Mouse (Mus musculus): ENCODE measurements around the gene Ednra. TPM values are rescaled to one million over a fixed set of nuclear protein-coding genes. Genes with fewer than 3 reads are reported as not detected.
"Not testable (repeated sequence)": the region's sequence is repeated elsewhere in the genome, so short reads cannot be mapped to it uniquely, and the experiment has no call there.

Ednra gene
- polyA plus RNA-seq, 1 experiment from 2014 or later: 28.6 TPM

- no peak overlapping the region for H3K9ac ChIP-seq (replicated peaks; ENCODE audit: low read length)
- no peaks in the 10 kb centered on the region for H3K9me3 ChIP-seq (ENCODE audit: low read length)
- no peak overlapping the region for H3K4me3 ChIP-seq (ENCODE audit: low read length)
- peak; percentile 31; the same call in 1 of the 2 replicates for ATAC-seq (ENCODE audit: low FRiP score, low TSS enrichment)
- no peak overlapping the region for H3K4me2 ChIP-seq (replicated peaks; ENCODE audit: low read depth, low read length)
- 39% methylated on average over 5 of the region's 5 CpGs for WGBS
- no peaks in the 10 kb centered on the region for H3K36me3 ChIP-seq (ENCODE audit: insufficient read depth, low read length)
- no peak overlapping the region for H3K27ac ChIP-seq (ENCODE audit: low read length)
- 0 out of 2 replicates have a peak, but pooled peaks cover 7% of the 10 kb centered on the region for H3K4me1 ChIP-seq (ENCODE audit: insufficient read depth, low read length)
- no peaks in the 10 kb centered on the region for H3K27me3 ChIP-seq (ENCODE audit: insufficient read depth, low read length)
Observed at GRCm38 (mm10) chr8:77695486-77696058, 28.7 kb downstream of the Ednra start.

GRCm38 (mm10) chr8:77695070-77695469, 29.2 kb downstream of the Ednra start:
- Histone ChIP-seq H3K9ac (replicated peaks; ENCODE audit: low read length) (no peak overlapping the region), H3K36me3 (ENCODE audit: insufficient read depth, low read length) (no peaks in the 10 kb centered on the region), H3K9me3 (ENCODE audit: low read length) (no peaks in the 10 kb centered on the region), H3K4me3 (ENCODE audit: low read length) (no peak overlapping the region), H3K27me3 (ENCODE audit: insufficient read depth, low read length) (no peaks in the 10 kb centered on the region), H3K4me2 (replicated peaks; ENCODE audit: low read depth, low read length) (no peak overlapping the region), H3K4me1 (ENCODE audit: insufficient read depth, low read length) (0 out of 2 replicates have a peak, but pooled peaks cover 7% of the 10 kb centered on the region), H3K27ac (ENCODE audit: low read length) (no peak overlapping the region)
- ATAC-seq (ENCODE audit: low FRiP score, low TSS enrichment): peak; percentile 15; the same call in 1 of the 2 replicates
- WGBS: 41% methylated on average over 3 of the region's 3 CpGs

- no peak for ATAC-seq (ENCODE audit: low FRiP score, low TSS enrichment)
- H3K27ac ChIP-seq (ENCODE audit: low read length): no peak overlapping the region
- H3K4me3 ChIP-seq (ENCODE audit: low read length): no peak overlapping the region
- WGBS: 85% methylated on average over 4 of the region's 4 CpGs
- no peak overlapping the region for H3K9ac ChIP-seq (replicated peaks; ENCODE audit: low read length)
- no peak overlapping the region for H3K4me2 ChIP-seq (replicated peaks; ENCODE audit: low read depth, low read length)
- 0 out of 2 replicates have a peak, but pooled peaks cover 7% of the 10 kb centered on the region for H3K4me1 ChIP-seq (ENCODE audit: insufficient read depth, low read length)
- no peaks in the 10 kb centered on the region for H3K9me3 ChIP-seq (ENCODE audit: low read length)
- no peaks in the 10 kb centered on the region for H3K27me3 ChIP-seq (ENCODE audit: insufficient read depth, low read length)
- no peaks in the 10 kb centered on the region for H3K36me3 ChIP-seq (ENCODE audit: insufficient read depth, low read length)
Observed at GRCm38 (mm10) chr8:77694588-77694987, 29.7 kb downstream of the Ednra start.

DNA sequence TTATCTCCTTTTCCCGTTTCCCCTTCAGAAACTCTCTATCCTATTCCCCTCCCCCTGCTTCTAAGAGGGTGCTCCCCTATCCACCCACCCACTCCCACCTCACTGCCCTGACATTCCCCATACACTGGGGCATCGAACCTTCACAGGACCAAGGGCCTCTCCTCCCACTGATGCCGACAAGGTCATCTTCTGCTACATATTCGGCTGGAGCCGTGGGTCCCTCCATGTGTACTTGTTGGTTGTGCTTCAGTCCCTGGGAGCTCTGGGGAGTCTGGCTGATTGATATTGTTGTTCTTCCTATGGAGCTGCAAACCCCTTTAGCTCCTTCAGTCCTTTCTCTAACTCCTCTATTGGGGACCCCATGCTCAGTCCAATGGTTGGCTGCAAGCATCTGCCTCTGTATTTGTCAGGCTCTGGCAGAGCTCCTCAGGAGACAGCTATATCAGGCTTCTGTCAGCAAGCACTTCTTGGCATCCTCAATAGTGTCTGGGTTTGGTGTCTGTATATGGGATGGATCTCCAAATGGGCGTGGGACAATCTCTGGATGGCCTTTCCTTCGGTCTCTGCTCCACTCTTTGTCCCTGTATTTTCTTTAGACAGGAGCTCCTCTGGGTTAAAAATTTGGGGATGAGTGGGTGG, 34.7 kb downstream of the Ednra start:
- H3K9me3 ChIP-seq (ENCODE audit: low read length); ATAC-seq (ENCODE audit: low FRiP score, low TSS enrichment); H3K36me3 ChIP-seq (ENCODE audit: insufficient read depth, low read length); H3K4me2 ChIP-seq (replicated peaks; ENCODE audit: low read depth, low read length); H3K4me3 ChIP-seq (ENCODE audit: low read length); H3K27me3 ChIP-seq (ENCODE audit: insufficient read depth, low read length); H3K4me1 ChIP-seq (ENCODE audit: insufficient read depth, low read length); H3K27ac ChIP-seq (ENCODE audit: low read length); H3K9ac ChIP-seq (replicated peaks; ENCODE audit: low read length): not testable (repeated sequence)
- 78% methylated on average over 7 of the region's 7 CpGs for WGBS

- H3K9ac ChIP-seq (replicated peaks; ENCODE audit: low read length): no peak overlapping the region
- H3K27me3 ChIP-seq (ENCODE audit: insufficient read depth, low read length): no peaks in the 10 kb centered on the region
- H3K36me3 ChIP-seq (ENCODE audit: insufficient read depth, low read length): no peaks in the 10 kb centered on the region
- no peak overlapping the region for H3K27ac ChIP-seq (ENCODE audit: low read length)
- H3K4me2 ChIP-seq (replicated peaks; ENCODE audit: low read depth, low read length): no peak overlapping the region
- no peak for ATAC-seq (ENCODE audit: low FRiP score, low TSS enrichment)
- WGBS: 83% methylated on average over 5 of the region's 5 CpGs
- H3K4me1 ChIP-seq (ENCODE audit: insufficient read depth, low read length): no peaks in the 10 kb centered on the region
- H3K4me3 ChIP-seq (ENCODE audit: low read length): no peak overlapping the region
- no peaks in the 10 kb centered on the region for H3K9me3 ChIP-seq (ENCODE audit: low read length)
Observed at GRCm38 (mm10) chr8:77688978-77689377, 35.3 kb downstream of the Ednra start.

DNA sequence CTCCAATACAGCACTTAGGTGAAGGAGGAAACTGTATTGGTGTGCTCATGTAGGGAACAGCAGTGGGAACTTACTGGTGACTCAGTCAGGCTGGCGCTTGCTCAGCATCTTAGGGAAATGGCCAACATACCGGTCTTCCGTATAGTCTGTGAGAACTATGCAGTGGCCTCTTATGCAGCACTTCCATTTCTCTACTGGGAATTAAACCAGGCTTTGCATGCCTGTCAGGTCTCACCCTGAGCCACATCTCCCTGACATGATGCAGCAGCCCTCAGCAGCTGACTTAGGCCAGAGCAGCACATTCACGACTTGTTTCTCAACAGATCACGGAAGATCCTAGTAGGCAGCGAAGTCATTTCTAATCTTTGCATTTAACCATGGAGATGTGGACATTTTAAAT, 39.9 kb downstream of the Ednra start:
- no peak overlapping the region for H3K27ac ChIP-seq (ENCODE audit: low read length)

GRCm38 (mm10) chr8:77683356-77684106, 40.7 kb downstream of the Ednra start:
- no peaks in the 10 kb centered on the region for H3K9me3 ChIP-seq (ENCODE audit: low read length)
- H3K9ac ChIP-seq (replicated peaks; ENCODE audit: low read length): no peak overlapping the region
- H3K4me1 ChIP-seq (ENCODE audit: insufficient read depth, low read length): peaks cover 13% of the 10 kb centered on the region; the same call in 1 of the 2 replicates
- no peak overlapping the region for H3K4me3 ChIP-seq (ENCODE audit: low read length)
- ATAC-seq (ENCODE audit: low FRiP score, low TSS enrichment): no peak
- no peak overlapping the region for H3K4me2 ChIP-seq (replicated peaks; ENCODE audit: low read depth, low read length)
- no peaks in the 10 kb centered on the region for H3K27me3 ChIP-seq (ENCODE audit: insufficient read depth, low read length)
- WGBS: 77% methylated on average over 6 of the region's 6 CpGs
- H3K27ac ChIP-seq (ENCODE audit: low read length): peak overlapping the region; percentile 48
- H3K36me3 ChIP-seq (ENCODE audit: insufficient read depth, low read length): no peaks in the 10 kb centered on the region

More for the DNA sequence above, 39.9 kb downstream of the Ednra start:
- Histone ChIP-seq H3K9ac (replicated peaks; ENCODE audit: low read length) (no peak overlapping the region), H3K36me3 (ENCODE audit: insufficient read depth, low read length) (no peaks in the 10 kb centered on the region), H3K27me3 (ENCODE audit: insufficient read depth, low read length) (no peaks in the 10 kb centered on the region), H3K4me1 (ENCODE audit: insufficient read depth, low read length) (peaks cover 13% of the 10 kb centered on the region; the same call in 1 of the 2 replicates), H3K9me3 (ENCODE audit: low read length) (no peaks in the 10 kb centered on the region), H3K4me2 (replicated peaks; ENCODE audit: low read depth, low read length) (no peak overlapping the region), H3K4me3 (ENCODE audit: low read length) (no peak overlapping the region)
- WGBS: 81% methylated on average over 6 of the region's 6 CpGs
- no peak for ATAC-seq (ENCODE audit: low FRiP score, low TSS enrichment)

GRCm38 (mm10) chr8:77682008-77682934, 42.0 kb downstream of the Ednra start:
- H3K4me2 ChIP-seq (replicated peaks; ENCODE audit: low read depth, low read length): peak overlapping the region; percentile 30
- H3K27ac ChIP-seq (ENCODE audit: low read length): peak overlapping the region; percentile 83
- H3K27me3 ChIP-seq (ENCODE audit: insufficient read depth, low read length): no peaks in the 10 kb centered on the region
- no peak overlapping the region for H3K4me3 ChIP-seq (ENCODE audit: low read length)
- no peaks in the 10 kb centered on the region for H3K36me3 ChIP-seq (ENCODE audit: insufficient read depth, low read length)
- WGBS: 18% methylated on average over 15 of the region's 15 CpGs
- ATAC-seq (ENCODE audit: low FRiP score, low TSS enrichment): peak; percentile 49; the same call in 1 of the 2 replicates
- no peak overlapping the region for H3K9ac ChIP-seq (replicated peaks; ENCODE audit: low read length)
- H3K9me3 ChIP-seq (ENCODE audit: low read length): no peaks in the 10 kb centered on the region
- peaks cover 13% of the 10 kb centered on the region; the same call in 1 of the 2 replicates for H3K4me1 ChIP-seq (ENCODE audit: insufficient read depth, low read length)

GRCm38 (mm10) chr8:77672036-77672435, 52.2 kb downstream of the Ednra start:
- no peak overlapping the region for H3K4me2 ChIP-seq (replicated peaks; ENCODE audit: low read depth, low read length)
- H3K27ac ChIP-seq (ENCODE audit: low read length): no peak overlapping the region; the same call in 1 of the 2 replicates
- ATAC-seq (ENCODE audit: low FRiP score, low TSS enrichment): no peak
- no peaks in the 10 kb centered on the region for H3K27me3 ChIP-seq (ENCODE audit: insufficient read depth, low read length)
- no peak overlapping the region for H3K4me3 ChIP-seq (ENCODE audit: low read length)
- no peak overlapping the region for H3K9ac ChIP-seq (replicated peaks; ENCODE audit: low read length)
- H3K9me3 ChIP-seq (ENCODE audit: low read length): no peaks in the 10 kb centered on the region
- WGBS: 66% methylated on average over 4 of the region's 4 CpGs
- H3K4me1 ChIP-seq (ENCODE audit: insufficient read depth, low read length): no peaks in the 10 kb centered on the region
- H3K36me3 ChIP-seq (ENCODE audit: insufficient read depth, low read length): peaks cover 13% of the 10 kb centered on the region
